Mouse (Mus musculus): Measurements from ENCODE around the gene Spg7. TPM values are rescaled to one million over a fixed set of nuclear protein-coding genes. Genes with fewer than 3 reads are reported as not detected.

Spg7 gene
- polyA plus RNA-seq (2012; rRNA removed): 62.6 and 74.1 TPM in 2 replicates

DNA sequence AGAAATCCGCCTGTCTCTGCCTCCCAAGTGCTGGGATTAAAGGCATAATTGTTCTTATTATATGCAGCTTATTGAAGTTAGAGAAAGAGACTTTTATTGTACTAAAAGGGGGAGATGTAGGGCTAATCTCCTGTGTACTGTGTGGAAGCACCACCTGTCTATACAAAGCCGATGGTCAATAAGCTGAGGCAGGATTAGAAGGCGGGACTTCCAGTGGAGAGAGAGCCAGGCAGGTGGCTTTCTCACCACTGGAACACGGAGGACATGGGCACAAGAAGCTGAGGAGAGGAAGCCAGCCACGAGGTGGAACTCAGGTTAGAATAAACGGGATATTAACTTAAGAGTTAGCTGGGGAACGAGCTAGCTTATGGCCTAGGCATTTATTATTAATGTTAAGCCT is at the start of gene Spg7:
TSS of gene Spg7 (plus strand) at position 222 of the 400 bp plus-strand sequence.
- no peak within 1 kb of the TSS for H3K27ac ChIP-seq (ENCODE audit: insufficient read depth, low read length)
- H3K27me3 ChIP-seq (ENCODE audit: control insufficient read depth, insufficient read depth, low read length): no peaks in the 10 kb centered on the region
- H3K36me3 ChIP-seq (ENCODE audit: control insufficient read depth, insufficient read depth, low read length): no peaks in the 10 kb centered on the region
- WGBS: 89% methylated on average over 7 of the region's 7 CpGs
- no peak within 1 kb of the TSS for H3K4me3 ChIP-seq (ENCODE audit: extremely low read depth, insufficient read depth, insufficient read length)
- no peak for DNase-seq (ENCODE audit: low read depth in 1 of 2, low spot score in 2 of 2)
- TF ChIP-seq POLR2A (IDR thresholded peaks at IDR 0.05; ENCODE audit: low read depth, low read length) (no peak), CTCF (IDR thresholded peaks at IDR 0.05; ENCODE audit: extremely low read depth, insufficient read depth, insufficient read length, insufficient replicate concordance) (no peak)
- peaks cover 11% of the 10 kb centered on the region; the same call in 1 of the 2 replicates for H3K4me1 ChIP-seq (ENCODE audit: control insufficient read depth, insufficient read depth, insufficient read length)

DNA sequence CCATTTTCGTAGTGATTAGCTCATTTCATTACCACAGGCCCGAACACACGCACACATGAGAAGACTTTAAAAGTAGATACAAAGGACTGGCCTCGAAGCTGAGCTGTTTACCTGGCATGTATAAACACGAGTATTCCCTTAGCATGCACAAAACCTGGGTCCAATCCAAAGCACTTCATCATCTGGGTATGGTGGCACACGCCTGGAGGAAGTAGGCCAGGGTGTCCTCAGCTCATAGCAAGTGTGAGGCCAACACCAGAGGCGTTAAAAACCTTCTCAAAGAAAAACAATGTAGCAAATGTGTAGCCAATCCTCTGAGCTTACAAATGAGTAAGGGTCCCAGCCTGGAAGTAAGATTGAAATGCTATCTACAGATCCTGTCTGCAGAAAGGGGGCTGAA is 48.3 kb upstream of the Spg7 start:
- WGBS: 65% methylated on average over 7 of the region's 7 CpGs
- H3K4me3 ChIP-seq (ENCODE audit: extremely low read depth, insufficient read depth, insufficient read length): no peak overlapping the region
- peak overlapping the region; percentile 4; the same call in 1 of the 2 replicates for H3K27ac ChIP-seq (ENCODE audit: insufficient read depth, low read length)
- H3K36me3 ChIP-seq (ENCODE audit: control insufficient read depth, insufficient read depth, low read length): no peaks in the 10 kb centered on the region
- peaks cover 27% of the 10 kb centered on the region for H3K4me1 ChIP-seq (ENCODE audit: control insufficient read depth, insufficient read depth, insufficient read length)
- TF ChIP-seq CTCF (IDR thresholded peaks at IDR 0.05; ENCODE audit: extremely low read depth, insufficient read depth, insufficient read length, insufficient replicate concordance) (no peak), POLR2A (IDR thresholded peaks at IDR 0.05; ENCODE audit: low read depth, low read length) (no peak)
- DNase-seq (ENCODE audit: low read depth in 1 of 2, low spot score in 2 of 2): no peak
- H3K27me3 ChIP-seq (ENCODE audit: control insufficient read depth, insufficient read depth, low read length): no peaks in the 10 kb centered on the region

DNA sequence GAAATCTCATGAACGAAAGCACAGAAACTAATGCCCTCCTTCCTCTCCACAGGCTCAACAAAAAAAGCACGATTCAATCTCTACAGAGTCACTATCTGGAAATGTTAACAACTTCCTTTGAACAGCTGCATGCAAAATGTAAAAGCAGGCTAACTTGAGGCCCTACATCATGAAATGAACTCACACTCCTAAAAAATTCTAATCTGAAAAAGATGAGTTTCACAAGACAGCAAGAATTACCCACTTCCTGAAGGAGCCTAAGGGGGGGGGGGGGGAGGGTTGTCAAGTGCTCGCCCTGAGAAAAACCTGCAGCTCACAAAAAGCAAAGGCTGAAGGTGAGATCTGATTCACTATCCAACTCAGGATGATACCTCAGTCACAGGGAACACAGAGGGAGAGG is 47.7 kb upstream of the Spg7 start:
- Histone ChIP-seq H3K4me1 (ENCODE audit: control insufficient read depth, insufficient read depth, insufficient read length) (peaks cover 25% of the 10 kb centered on the region), H3K4me3 (ENCODE audit: extremely low read depth, insufficient read depth, insufficient read length) (no peak overlapping the region), H3K27ac (ENCODE audit: insufficient read depth, low read length) (no peak overlapping the region; the same call in 1 of the 2 replicates), H3K27me3 (ENCODE audit: control insufficient read depth, insufficient read depth, low read length) (no peaks in the 10 kb centered on the region), H3K36me3 (ENCODE audit: control insufficient read depth, insufficient read depth, low read length) (no peaks in the 10 kb centered on the region)
- TF ChIP-seq POLR2A (IDR thresholded peaks at IDR 0.05; ENCODE audit: low read depth, low read length) (no peak), CTCF (IDR thresholded peaks at IDR 0.05; ENCODE audit: extremely low read depth, insufficient read depth, insufficient read length, insufficient replicate concordance) (no peak)
- 8% methylated on average over 3 of the region's 3 CpGs for WGBS
- DNase-seq (ENCODE audit: low read depth in 1 of 2, low spot score in 2 of 2): no peak

DNA sequence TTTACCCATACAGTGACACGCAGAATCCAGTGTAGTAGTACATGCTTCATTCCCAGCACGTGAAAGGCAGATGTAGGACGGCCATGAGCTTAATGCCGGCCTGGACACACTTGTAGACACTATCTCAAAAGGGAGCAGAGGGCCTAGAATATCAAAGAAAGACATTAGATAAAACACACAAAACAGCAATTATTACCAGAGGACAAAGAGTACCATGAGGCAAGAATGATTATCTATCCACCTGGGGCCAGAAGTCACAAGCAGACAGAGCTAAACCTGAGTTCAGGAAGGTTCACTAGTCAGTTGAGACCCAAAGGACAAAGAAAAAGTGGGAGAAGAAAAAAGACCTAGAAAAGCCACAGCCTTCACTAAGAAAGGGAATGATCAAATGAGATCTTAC is 45.6 kb upstream of the Spg7 start:
- Histone ChIP-seq H3K27me3 (ENCODE audit: control insufficient read depth, insufficient read depth, low read length) (no peaks in the 10 kb centered on the region), H3K27ac (ENCODE audit: insufficient read depth, low read length) (no peak overlapping the region), H3K36me3 (ENCODE audit: control insufficient read depth, insufficient read depth, low read length) (no peaks in the 10 kb centered on the region), H3K4me3 (ENCODE audit: extremely low read depth, insufficient read depth, insufficient read length) (no peak overlapping the region), H3K4me1 (ENCODE audit: control insufficient read depth, insufficient read depth, insufficient read length) (peaks cover 35% of the 10 kb centered on the region)
- 98% methylated on average over 4 of the region's 4 CpGs for WGBS
- no peak for TF ChIP-seq POLR2A (IDR thresholded peaks at IDR 0.05; ENCODE audit: low read depth, low read length)
- no peak for DNase-seq (ENCODE audit: low read depth in 1 of 2, low spot score in 2 of 2)

DNA sequence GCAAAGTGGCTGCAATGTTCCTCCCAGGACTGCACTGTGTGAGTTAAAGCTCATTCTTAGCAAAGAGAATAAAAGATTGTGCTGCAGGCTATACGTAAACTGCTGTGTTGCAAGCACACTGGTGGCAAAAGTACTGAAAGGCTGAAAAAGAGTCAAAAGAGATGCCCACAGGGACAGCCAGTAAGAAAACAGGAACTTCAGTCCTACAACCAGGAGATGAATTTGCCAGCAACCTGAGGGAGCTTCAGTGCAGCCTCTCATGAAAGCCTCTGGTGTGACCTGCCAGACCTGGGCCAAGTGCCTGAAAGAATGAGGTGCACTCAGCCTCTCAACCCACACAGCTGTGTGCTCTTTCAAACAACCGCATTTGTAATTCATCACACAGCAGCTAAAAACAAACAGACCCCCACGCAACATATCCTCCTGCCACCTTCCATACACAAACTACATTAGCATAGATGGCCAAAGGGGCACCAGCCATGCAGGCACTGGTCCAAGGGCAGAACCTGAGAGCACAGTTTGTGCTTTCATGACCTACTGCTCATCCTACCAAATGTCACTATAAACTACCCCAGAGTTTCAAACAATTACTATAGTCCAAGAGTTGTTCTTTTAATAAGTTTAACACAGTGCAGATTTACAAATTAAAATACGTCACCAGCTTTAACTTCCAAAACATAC is 44.1 kb upstream of the Spg7 start:
- TF ChIP-seq POLR2A (IDR thresholded peaks at IDR 0.05; ENCODE audit: low read depth, low read length): no peak
- no peak for TF ChIP-seq CTCF (IDR thresholded peaks at IDR 0.05; ENCODE audit: extremely low read depth, insufficient read depth, insufficient read length, insufficient replicate concordance)
- WGBS: 74% methylated on average over 4 of the region's 4 CpGs
- no peak for DNase-seq (ENCODE audit: low read depth in 1 of 2, low spot score in 2 of 2)
- Histone ChIP-seq H3K27me3 (ENCODE audit: control insufficient read depth, insufficient read depth, low read length) (no peaks in the 10 kb centered on the region), H3K4me1 (ENCODE audit: control insufficient read depth, insufficient read depth, insufficient read length) (peaks cover 35% of the 10 kb centered on the region), H3K4me3 (ENCODE audit: extremely low read depth, insufficient read depth, insufficient read length) (no peak overlapping the region), H3K27ac (ENCODE audit: insufficient read depth, low read length) (no peak overlapping the region), H3K36me3 (ENCODE audit: control insufficient read depth, insufficient read depth, low read length) (no peaks in the 10 kb centered on the region)

DNA sequence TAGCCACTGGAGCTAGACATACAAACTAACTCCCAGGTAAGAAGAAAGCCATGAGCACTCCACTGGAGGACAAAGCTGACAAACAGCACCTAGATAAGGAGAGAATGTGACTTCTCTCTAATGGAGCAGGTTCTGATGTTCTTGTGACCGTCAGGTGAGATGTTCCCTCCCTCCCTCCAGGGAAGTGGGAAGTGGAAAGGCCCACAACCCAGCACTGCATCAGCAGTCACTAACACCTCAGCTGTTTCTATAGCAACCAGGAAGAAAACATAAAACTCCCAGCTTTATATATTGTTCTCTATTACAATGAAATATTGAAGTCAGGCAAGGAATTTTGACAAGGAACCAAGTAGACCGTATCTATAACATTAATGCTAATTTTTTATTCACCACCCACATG is 42.7 kb upstream of the Spg7 start:
- TF ChIP-seq POLR2A (IDR thresholded peaks at IDR 0.05; ENCODE audit: low read depth, low read length) (no peak), CTCF (IDR thresholded peaks at IDR 0.05; ENCODE audit: extremely low read depth, insufficient read depth, insufficient read length, insufficient replicate concordance) (no peak)
- no peak for DNase-seq (ENCODE audit: low read depth in 1 of 2, low spot score in 2 of 2)
- Histone ChIP-seq H3K4me3 (ENCODE audit: extremely low read depth, insufficient read depth, insufficient read length) (no peak overlapping the region), H3K36me3 (ENCODE audit: control insufficient read depth, insufficient read depth, low read length) (no peaks in the 10 kb centered on the region), H3K27me3 (ENCODE audit: control insufficient read depth, insufficient read depth, low read length) (no peaks in the 10 kb centered on the region), H3K4me1 (ENCODE audit: control insufficient read depth, insufficient read depth, insufficient read length) (peaks cover 32% of the 10 kb centered on the region), H3K27ac (ENCODE audit: insufficient read depth, low read length) (no peak overlapping the region)
- WGBS: 54% methylated on average over 2 of the region's 2 CpGs

DNA sequence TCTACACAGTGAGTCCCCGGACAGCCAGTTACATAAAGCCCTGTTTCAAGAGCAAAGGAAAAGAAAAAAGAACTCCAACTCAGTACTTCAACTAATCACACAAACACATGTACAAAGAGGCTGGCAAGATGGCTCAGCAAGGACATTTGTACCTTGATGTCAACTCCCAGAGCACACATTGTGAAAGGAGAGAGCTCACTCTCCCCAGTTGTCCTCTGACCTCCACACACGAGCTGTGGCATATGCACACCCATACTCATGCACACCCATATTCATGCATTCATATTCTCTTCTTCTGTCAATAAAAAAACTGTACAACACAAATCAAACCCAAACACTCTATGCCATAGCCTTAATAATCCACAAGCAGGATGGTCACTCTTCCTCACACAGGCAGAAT is 41.9 kb upstream of the Spg7 start:
- Histone ChIP-seq H3K36me3 (ENCODE audit: control insufficient read depth, insufficient read depth, low read length) (no peaks in the 10 kb centered on the region), H3K4me3 (ENCODE audit: extremely low read depth, insufficient read depth, insufficient read length) (no peak overlapping the region), H3K27ac (ENCODE audit: insufficient read depth, low read length) (no peak overlapping the region), H3K4me1 (ENCODE audit: control insufficient read depth, insufficient read depth, insufficient read length) (peaks cover 39% of the 10 kb centered on the region), H3K27me3 (ENCODE audit: control insufficient read depth, insufficient read depth, low read length) (no peaks in the 10 kb centered on the region)
- WGBS: 72% methylated on average over 2 of the region's 2 CpGs
- TF ChIP-seq POLR2A (IDR thresholded peaks at IDR 0.05; ENCODE audit: low read depth, low read length): no peak
- no peak for TF ChIP-seq CTCF (IDR thresholded peaks at IDR 0.05; ENCODE audit: extremely low read depth, insufficient read depth, insufficient read length, insufficient replicate concordance)
- DNase-seq (ENCODE audit: low read depth in 1 of 2, low spot score in 2 of 2): no peak
